Mouse (Mus musculus) embryonic facial prominence, embryonic 11.5 days (tissue): Measurements from ENCODE around the gene Srrt. TPM values are rescaled to one million over a fixed set of nuclear protein-coding genes. Genes with fewer than 3 reads are reported as not detected.
A peak's percentile ranks its signal among the peaks of the same experiment; 100 is the strongest.

Experiments used
- ATAC-seq: fragments of 200-750 bp; cut with Nextera tagmentation; replicated peaks from 2 replicates; pipeline ENCODE4 v1.8.0; 2017; ENCODE audit warnings: low read depth; ENCODE audit not compliant: insufficient number of reproducible peaks, low FRiP score, low TSS enrichment
- DNase-seq: peaks from one replicate; pipeline ENCODE4 v3.0.0-alpha.2; 2015; ENCODE audit warnings: low spot score
- H3K27ac ChIP-seq: fragments of 300-500 bp; sonication (generic); replicated peaks from 2 replicates; pipeline ENCODE4 v1.5.1; 2014; ENCODE audit warnings: mild to moderate bottlenecking, low read depth, low read length, control low read depth
- H3K27me3 ChIP-seq: fragments of 300-500 bp; sonication (generic); 2 replicates; pipeline ENCODE4 v1.6.1; 2014; ENCODE audit warnings: mild to moderate bottlenecking, low read length, moderate library complexity, mixed read lengths; ENCODE audit not compliant: control insufficient read depth, insufficient read depth
- H3K36me3 ChIP-seq: fragments of 300-500 bp; sonication (generic); replicated peaks from 2 replicates; pipeline ENCODE4 v1.6.1; 2014; ENCODE audit warnings: low read depth, mild to moderate bottlenecking, low read length, moderate library complexity, mixed read lengths; ENCODE audit not compliant: control insufficient read depth, insufficient read depth
- H3K4me1 ChIP-seq: fragments of 300-500 bp; sonication (generic); 2 replicates; pipeline ENCODE4 v1.6.1; 2014; ENCODE audit warnings: low read length, mixed read lengths; ENCODE audit not compliant: control insufficient read depth, insufficient read depth
- H3K4me2 ChIP-seq: fragments of 300-500 bp; sonication (generic); 2 replicates; pipeline ENCODE4 v1.6.1; 2014; ENCODE audit warnings: low read depth, mild to moderate bottlenecking, control low read depth, low read length, moderate library complexity
- H3K4me3 ChIP-seq: fragments of 300-500 bp; sonication (generic); 2 replicates; pipeline ENCODE4 v1.5.1; 2014; ENCODE audit warnings: low read depth, low read length, control low read depth
- H3K9ac ChIP-seq: fragments of 300-500 bp; sonication (generic); replicated peaks from 2 replicates; pipeline ENCODE4 v1.6.1; 2014; ENCODE audit warnings: mild to moderate bottlenecking, control low read depth, low read length
- H3K9me3 ChIP-seq: fragments of 300-500 bp; sonication (generic); replicated peaks from 2 replicates; pipeline ENCODE4 v1.6.1; 2016; ENCODE audit warnings: mild to moderate bottlenecking, low read length, inconsistent platforms, mixed read lengths; ENCODE audit not compliant: control insufficient read depth
- WGBS: fragments of 180-500 bp; shearing (Covaris S2); extraction: QIAGEN DNeasy Blood & Tissue Kit; methylation state at CpG from one replicate; pipeline ENCODE4 v1.1.7; 2014; 5-methylcytosine and 5-hydroxymethylcytosine counted together
- polyA plus RNA-seq: library from polyadenylated mRNA; unstranded; fragments of >200 nt; fragmentation: Nextera tagmentation; extraction: Ambion mirVana; gene quantifications from 2 replicates; pipeline ENCODE4 v1.2.1, GENCODE M21; 2014

Srrt gene
- polyA plus RNA-seq, 1 experiment from 2014 or later, result 148 TPM

GRCm38 (mm10) chr5:137334317-137334716 is 26.8 kb upstream of the Srrt start:
- WGBS, result 63% methylated on average over 10 of the region's 10 CpGs
- ATAC-seq (no peak), DNase-seq (no peak)
- Histone ChIP-seq H3K36me3 (no peaks in the 10 kb centered on the region), H3K4me3 (no peak overlapping the region), H3K9me3 (no peaks in the 10 kb centered on the region), H3K4me2 (no peak overlapping the region; the same call in 1 of the 2 replicates), H3K9ac (no peak overlapping the region), H3K4me1 (peaks cover 4% of the 10 kb centered on the region; the same call in 1 of the 2 replicates), H3K27ac (no peak overlapping the region), H3K27me3 (no peaks in the 10 kb centered on the region)

GRCm38 (mm10) chr5:137333512-137334174 is 26.2 kb upstream of the Srrt start, which contains the start of gene Slc12a9:
Gene Slc12a9 (minus strand): TSS chr5:137333597.
- H3K4me1 ChIP-seq, result no peaks in the 10 kb centered on the region
- H3K27me3 ChIP-seq, result no peaks in the 10 kb centered on the region
- no peaks in the 10 kb centered on the region for H3K36me3 ChIP-seq
- ATAC-seq, result peak; percentile 87
- peak within 1 kb of the TSS; percentile 90 for H3K4me2 ChIP-seq
- WGBS, result under 1% methylated on average over 44 of the region's 44 CpGs
- H3K4me3 ChIP-seq, result peak within 1 kb of the TSS; percentile 51
- peak; percentile 97 for DNase-seq
- peak within 1 kb of the TSS; percentile 61 for H3K9ac ChIP-seq
- no peaks in the 10 kb centered on the region for H3K9me3 ChIP-seq
- no peak within 1 kb of the TSS for H3K27ac ChIP-seq

- Histone ChIP-seq H3K4me1 (no peaks in the 10 kb centered on the region), H3K36me3 (no peaks in the 10 kb centered on the region), H3K9me3 (no peaks in the 10 kb centered on the region), H3K4me3 (peak overlapping the region; percentile 51), H3K27me3 (no peaks in the 10 kb centered on the region), H3K27ac (no peak overlapping the region), H3K9ac (peak overlapping the region; percentile 61), H3K4me2 (peak overlapping the region; percentile 90)
- ATAC-seq (no peak), DNase-seq (no peak)
- 16% methylated on average over 15 of the region's 15 CpGs for WGBS
These were observed 25.5 kb upstream of the Srrt start for GRCm38 (mm10) chr5:137332857-137333511.

- no peaks in the 10 kb centered on the region for H3K9me3 ChIP-seq
- H3K36me3 ChIP-seq, result no peaks in the 10 kb centered on the region
- no peak overlapping the region for H3K27ac ChIP-seq
- H3K4me3 ChIP-seq, result no peak overlapping the region
- no peaks in the 10 kb centered on the region for H3K27me3 ChIP-seq
- 89% methylated on average over 7 of the region's 7 CpGs for WGBS
- ATAC-seq (no peak), DNase-seq (no peak)
- no peak overlapping the region for H3K9ac ChIP-seq
- no peak overlapping the region for H3K4me2 ChIP-seq
- H3K4me1 ChIP-seq, result no peaks in the 10 kb centered on the region
These were observed 23.4 kb upstream of the Srrt start for GRCm38 (mm10) chr5:137330910-137331309.

- no peaks in the 10 kb centered on the region for H3K9me3 ChIP-seq
- DNase-seq, result no peak
- H3K27ac ChIP-seq, result no peak overlapping the region
- H3K4me3 ChIP-seq, result no peak overlapping the region
- no peaks in the 10 kb centered on the region for H3K27me3 ChIP-seq
- no peak overlapping the region for H3K4me2 ChIP-seq
- ATAC-seq, result no peak
- no peaks in the 10 kb centered on the region for H3K36me3 ChIP-seq
- H3K9ac ChIP-seq, result no peak overlapping the region
- H3K4me1 ChIP-seq, result no peaks in the 10 kb centered on the region
- WGBS, result 93% methylated on average over 3 of the region's 3 CpGs
These were observed 13.5 kb upstream of the Srrt start for GRCm38 (mm10) chr5:137320996-137321395.

- no peaks in the 10 kb centered on the region for H3K36me3 ChIP-seq
- H3K4me2 ChIP-seq, result no peak overlapping the region
- DNase-seq, result no peak
- H3K9ac ChIP-seq, result no peak overlapping the region
- no peak overlapping the region for H3K4me3 ChIP-seq
- H3K9me3 ChIP-seq, result no peaks in the 10 kb centered on the region
- H3K27me3 ChIP-seq, result no peaks in the 10 kb centered on the region
- H3K4me1 ChIP-seq, result peaks cover 9% of the 10 kb centered on the region
- no peak for ATAC-seq
- WGBS, result 97% methylated on average over 1 of the region's 1 CpGs
- no peak overlapping the region for H3K27ac ChIP-seq
These were observed 11.1 kb upstream of the Srrt start for GRCm38 (mm10) chr5:137318570-137318969.

- Histone ChIP-seq H3K9ac (no peak overlapping the region), H3K36me3 (no peaks in the 10 kb centered on the region)
- WGBS, result 89% methylated on average over 8 of the region's 8 CpGs
These were observed 9.9 kb upstream of the Srrt start for GRCm38 (mm10) chr5:137317361-137317760.

More at GRCm38 (mm10) chr5:137317361-137317760, 9.9 kb upstream of the Srrt start:
- Histone ChIP-seq H3K27me3 (no peaks in the 10 kb centered on the region), H3K4me2 (no peak overlapping the region), H3K4me1 (peaks cover 15% of the 10 kb centered on the region), H3K27ac (no peak overlapping the region), H3K9me3 (no peaks in the 10 kb centered on the region), H3K4me3 (no peak overlapping the region)
- ATAC-seq (no peak), DNase-seq (no peak)
